Mouse (Mus musculus) cerebral cortex, adult 2 months (tissue): ENCODE measurements around the gene Epx.

Experiments used
- WGBS: fragments of 180-500 bp; shearing (Covaris S2); methylation state at CpG from one replicate; pipeline ENCODE4 v1.1.7; 2018; 5-methylcytosine and 5-hydroxymethylcytosine counted together

Gene Epx

DNA sequence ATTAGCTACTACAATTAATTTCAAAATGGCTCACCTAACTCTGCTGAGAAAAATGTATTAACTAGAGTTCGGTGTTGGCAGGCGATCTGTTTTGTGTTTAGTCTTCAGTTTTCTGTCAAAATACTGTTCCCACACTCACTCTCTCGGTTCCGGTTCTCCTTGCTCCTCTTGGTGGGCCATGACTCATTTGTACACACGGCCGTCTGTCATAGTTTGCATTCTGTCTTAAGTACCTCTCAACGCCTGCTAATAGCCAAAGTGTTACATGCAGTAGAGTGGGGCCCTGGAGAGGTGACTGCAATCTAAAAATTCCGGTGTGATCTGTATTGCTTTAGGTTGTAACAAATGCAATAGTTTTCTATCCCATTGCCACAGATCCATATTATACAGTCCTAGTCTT, 34.7 kb downstream of the Epx start:
- WGBS = 63% methylated on average over 8 of the region's 8 CpGs

- 52% methylated on average over 10 of the region's 10 CpGs for WGBS
Measured at GRCm38 (mm10) chr11:87828239-87828900, 47.0 kb downstream of the Epx start, which contains the start of gene Lpo. Gene Lpo, minus strand, starts transcription at chr11:87828289.

DNA sequence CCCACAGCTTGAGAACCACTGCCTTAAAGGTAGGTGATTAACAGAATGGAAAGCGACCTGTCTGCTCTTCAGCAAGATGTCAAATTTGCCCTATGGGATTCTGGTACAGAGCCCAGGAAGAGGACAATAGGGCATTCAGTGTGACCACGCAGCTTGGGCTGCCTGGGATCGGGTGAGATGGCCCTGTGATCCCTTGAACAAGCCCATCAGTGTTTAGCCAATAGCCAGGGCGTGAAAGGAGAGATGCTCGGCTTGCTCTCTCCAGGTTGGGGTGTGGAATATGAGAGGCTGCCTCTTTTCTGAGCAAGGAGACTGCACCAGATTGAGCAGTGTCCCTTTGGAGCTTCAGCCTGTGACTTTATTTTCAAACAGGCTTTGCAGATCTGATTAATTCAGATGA, 53.8 kb downstream of the Epx start:
- WGBS = 64% methylated on average over 5 of the region's 5 CpGs

DNA sequence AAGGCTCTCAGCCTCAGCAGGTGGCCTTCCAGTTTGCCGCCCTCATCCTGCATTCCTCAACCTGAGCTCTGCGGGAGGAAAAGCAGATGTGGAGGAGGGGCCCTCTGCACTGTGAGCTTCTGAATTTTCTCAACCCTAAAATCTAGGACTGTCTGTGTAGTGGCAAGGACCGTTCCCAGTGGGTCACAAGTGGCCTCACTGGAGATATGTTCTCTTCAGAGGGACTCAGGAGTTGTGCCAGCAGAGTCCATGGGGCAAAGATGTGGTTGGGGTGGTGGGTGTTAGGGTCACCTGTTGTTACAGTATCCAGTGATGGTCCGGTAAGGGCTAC, 57.9 kb downstream of the Epx start:
- WGBS = 42% methylated on average over 4 of the region's 4 CpGs

DNA sequence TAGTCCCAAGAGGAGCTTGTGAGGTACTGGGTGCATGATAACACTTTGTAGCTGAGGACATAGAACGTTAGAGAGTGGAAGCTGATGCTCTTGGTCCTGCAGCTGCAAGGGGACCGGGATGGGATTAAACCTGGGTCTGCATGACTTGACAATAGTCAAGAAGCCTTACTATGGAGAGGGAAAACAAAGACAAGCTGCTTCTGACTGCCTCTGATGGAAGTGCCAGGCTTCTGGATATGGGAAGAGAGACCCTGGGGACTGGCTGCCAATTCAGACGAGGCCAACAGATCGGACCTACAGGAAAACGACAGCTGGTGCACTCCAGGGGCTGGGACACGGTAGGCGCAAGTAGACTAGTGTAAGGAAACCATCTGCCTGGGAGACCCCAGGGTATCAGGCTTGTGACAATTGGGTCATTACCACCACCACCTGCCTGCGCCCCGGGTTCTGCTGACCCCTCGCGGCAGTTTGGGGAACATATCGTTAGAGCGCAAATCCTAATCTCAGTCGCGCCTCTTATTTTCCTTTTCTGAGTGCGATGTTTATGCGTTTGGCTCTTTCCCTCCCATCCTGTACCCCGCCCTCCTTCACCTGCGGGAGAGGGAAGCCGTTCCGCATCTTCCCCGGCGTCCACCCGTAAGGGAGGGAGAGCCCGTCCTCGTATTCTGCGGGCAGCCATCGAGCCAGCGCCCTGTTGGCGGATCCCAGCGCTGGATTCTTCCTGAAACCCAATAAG, 58.5 kb downstream of the Epx start:
- 5% methylated on average over 31 of the region's 31 CpGs for WGBS

GRCm38 (mm10) chr11:87814831-87815230, 60.5 kb downstream of the Epx start:
- 81% methylated on average over 8 of the region's 8 CpGs for WGBS
